Mouse (Mus musculus) heart, postnatal 25 days (tissue): Measurements from ENCODE around the gene Itga9. TPM values are rescaled to one million over a fixed set of nuclear protein-coding genes. Genes with fewer than 3 reads are reported as not detected.

Source experiments
- DNase-seq: peaks from one replicate; pipeline ENCODE4 v3.0.0; 2022; ENCODE audit warnings: low spot score
- intact Hi-C: fragments of 180-260 bp; cut with DNase I; formaldehyde crosslinking; loops from one replicate; pipeline ENCODE4 v1.15.1; 2025
- total RNA-seq, 2 experiments: library from RNA; stranded (reverse); gene quantifications; 2 replicates each; pipeline ENCODE4 v1.2.3; 2021

Gene Itga9
- total RNA-seq, 2 experiments from 2014 or later = 65.5 to 72.7 TPM

- no peak for DNase-seq
- intact Hi-C loops = loop anchor here (5.0 kb wide), 1 partner anchor 56 kb away; no protein-coding TSS in a partner anchor
These were observed 71.7 kb downstream of the Itga9 start for GRCm38 (mm10) chr9:118678020-118678750.

- intact Hi-C loops = loop anchor here (5.0 kb wide), 1 partner anchor 56 kb away; no protein-coding TSS in a partner anchor
- no peak for DNase-seq
These were observed 72.3 kb downstream of the Itga9 start for GRCm38 (mm10) chr9:118678759-118679158.

- intact Hi-C loops = loop anchor here (5.0 kb wide), 1 partner anchor 74 kb away; the partner anchor contains the start of gene Itga9
These were observed 75.0 kb downstream of the Itga9 start for GRCm38 (mm10) chr9:118681506-118681905.

GRCm38 (mm10) chr9:118682154-118682553 lies 75.7 kb downstream of the Itga9 start:
- DNase-seq = no peak
- intact Hi-C loops = loop anchor here (5.0 kb wide), 1 partner anchor 75 kb away; the partner anchor contains the start of gene Itga9

More at GRCm38 (mm10) chr9:118681506-118681905, 75.0 kb downstream of the Itga9 start:
- no peak for DNase-seq

- intact Hi-C loops = loop anchor here (5.0 kb wide), 1 partner anchor 76 kb away; the partner anchor contains the start of gene Itga9
- DNase-seq = no peak
These were observed 77.0 kb downstream of the Itga9 start for GRCm38 (mm10) chr9:118683507-118683906.

GRCm38 (mm10) chr9:118684343-118684742 lies 77.9 kb downstream of the Itga9 start:
- no peak for DNase-seq
- intact Hi-C loops = loop anchor here (5.0 kb wide), 1 partner anchor 77 kb away; the partner anchor contains the start of gene Itga9

- no peak for DNase-seq
- intact Hi-C loops = no loop called here
These were observed 79.9 kb downstream of the Itga9 start for GRCm38 (mm10) chr9:118686166-118686961.

GRCm38 (mm10) chr9:118688248-118688647 lies 81.8 kb downstream of the Itga9 start:
- intact Hi-C loops = no loop called here

GRCm38 (mm10) chr9:118688921-118689451 lies 82.5 kb downstream of the Itga9 start:
- intact Hi-C loops = no loop called here
- DNase-seq = no peak

More at GRCm38 (mm10) chr9:118688248-118688647, 81.8 kb downstream of the Itga9 start:
- no peak for DNase-seq

- DNase-seq = peak; percentile 52
- intact Hi-C loops = loop anchor here (5.0 kb wide), 1 partner anchor 44 kb away; no protein-coding TSS in a partner anchor
These were observed 86.8 kb downstream of the Itga9 start for GRCm38 (mm10) chr9:118693256-118693655.

- DNase-seq = peak; percentile 51
- intact Hi-C loops = loop anchor here (5.0 kb wide), 1 partner anchor 43 kb away; no protein-coding TSS in a partner anchor
These were observed 87.9 kb downstream of the Itga9 start for GRCm38 (mm10) chr9:118694420-118694825.

- intact Hi-C loops = no loop called here
- no peak for DNase-seq
These were observed 91.7 kb downstream of the Itga9 start for GRCm38 (mm10) chr9:118698191-118698590.

- DNase-seq = no peak
- intact Hi-C loops = no loop called here
These were observed 93.2 kb downstream of the Itga9 start for GRCm38 (mm10) chr9:118699716-118700115.

- intact Hi-C loops = no loop called here
- no peak for DNase-seq
These were observed 94.4 kb downstream of the Itga9 start for GRCm38 (mm10) chr9:118700889-118701288.

GRCm38 (mm10) chr9:118701791-118702190 lies 95.3 kb downstream of the Itga9 start:
- intact Hi-C loops = no loop called here
- DNase-seq = no peak

GRCm38 (mm10) chr9:118703146-118703545 lies 96.7 kb downstream of the Itga9 start:
- DNase-seq = no peak
- intact Hi-C loops = no loop called here

GRCm38 (mm10) chr9:118705381-118706074 lies 99.0 kb downstream of the Itga9 start:
- DNase-seq = no peak
- intact Hi-C loops = no loop called here

GRCm38 (mm10) chr9:118706176-118706975 lies 99.9 kb downstream of the Itga9 start:
- no peak for DNase-seq
- intact Hi-C loops = no loop called here

GRCm38 (mm10) chr9:118710625-118711024 lies 104.1 kb downstream of the Itga9 start:
- DNase-seq = no peak
- intact Hi-C loops = no loop called here
